Mouse (Mus musculus) G1E (cell line): ENCODE data around the gene Cnga1. TPM values are rescaled to one million over a fixed set of nuclear protein-coding genes. Genes with fewer than 3 reads are reported as not detected.
"Not testable (repeated sequence)": the region's sequence is repeated elsewhere in the genome, so short reads cannot be mapped to it uniquely, and the experiment has no call there.

Source experiments
- ATAC-seq: 2 replicates; pipeline ENCODE4 v1.8.0; 2016; ENCODE audit warnings: mild to moderate bottlenecking; ENCODE audit not compliant: insufficient number of reproducible peaks, poor library complexity, low FRiP score, severe bottlenecking; ENCODE audit errors: extremely low read depth
- DNase-seq: peaks from one replicate; pipeline ENCODE4 v3.0.0; 2012; ENCODE audit warnings: low spot score
- H3K27me3 ChIP-seq: 2 replicates; pipeline ENCODE4 v1.6.1; 2012; ENCODE audit warnings: mild to moderate bottlenecking, low read length, inconsistent platforms; ENCODE audit not compliant: insufficient read depth
- H3K36me3 ChIP-seq: replicated peaks from 2 replicates; pipeline ENCODE3; 2012; ENCODE audit warnings: mild to moderate bottlenecking, inconsistent platforms
- H3K4me1 ChIP-seq: 2 replicates; pipeline ENCODE4 v1.6.1; 2012; ENCODE audit warnings: low read depth, low read length, inconsistent platforms, mixed read lengths; ENCODE audit not compliant: insufficient read depth
- H3K4me3 ChIP-seq: 2 replicates; pipeline ENCODE4 v1.5.1; 2012; ENCODE audit warnings: low read depth, mild to moderate bottlenecking, inconsistent platforms, low read length, moderate library complexity, mixed read lengths
- H3K9me3 ChIP-seq: replicated peaks from 2 replicates; pipeline ENCODE4 v1.6.1; 2012; ENCODE audit warnings: inconsistent platforms
- CTCF ChIP-seq: IDR thresholded peaks from 2 replicates; pipeline ENCODE4 v1.5.1; 2012; ENCODE audit warnings: low read depth, low read length, inconsistent platforms, mixed read lengths
- GATA1 ChIP-seq: IDR thresholded peaks from 2 replicates; pipeline ENCODE4 v1.6.1; 2012; ENCODE audit warnings: borderline replicate concordance, low read length, inconsistent platforms, mixed read lengths
- GATA2 ChIP-seq: IDR thresholded peaks from 2 replicates; pipeline ENCODE4 v1.6.1; 2012; ENCODE audit warnings: low read depth, low read length, inconsistent platforms, borderline replicate concordance
- POLR2AphosphoS5 ChIP-seq: IDR thresholded peaks from 2 replicates; pipeline ENCODE4 v1.6.1; 2012; ENCODE audit warnings: low read depth, low read length, inconsistent platforms; ENCODE audit not compliant: insufficient replicate concordance
- TAL1 ChIP-seq: conservative IDR thresholded peaks from 2 replicates; pipeline ENCODE4 v1.6.1; 2012; ENCODE audit warnings: low read depth, low read length, inconsistent platforms, mixed read lengths
- polyA plus RNA-seq: library from polyadenylated mRNA; stranded (reverse); fragments of >175 nt; gene quantifications from 2 replicates; pipeline ENCODE4 v1.2.3, GENCODE M21; 2012
- total RNA-seq, 2 experiments: library from RNA; stranded (forward) in 1 of 2; stranded (reverse) in 1 of 2; fragments of 200-1000 nt in 1 of 2; fragments of >200 nt in 1 of 2; fragmentation: Nextera tagmentation in 1 of 2; gene quantifications; 2 replicates each; pipeline ENCODE4 v1.2.3; 2014 to 2017

Gene Cnga1
- total and polyA plus RNA-seq, 3 experiments = 0.27 to 4.9 TPM; not detected in 1

DNA sequence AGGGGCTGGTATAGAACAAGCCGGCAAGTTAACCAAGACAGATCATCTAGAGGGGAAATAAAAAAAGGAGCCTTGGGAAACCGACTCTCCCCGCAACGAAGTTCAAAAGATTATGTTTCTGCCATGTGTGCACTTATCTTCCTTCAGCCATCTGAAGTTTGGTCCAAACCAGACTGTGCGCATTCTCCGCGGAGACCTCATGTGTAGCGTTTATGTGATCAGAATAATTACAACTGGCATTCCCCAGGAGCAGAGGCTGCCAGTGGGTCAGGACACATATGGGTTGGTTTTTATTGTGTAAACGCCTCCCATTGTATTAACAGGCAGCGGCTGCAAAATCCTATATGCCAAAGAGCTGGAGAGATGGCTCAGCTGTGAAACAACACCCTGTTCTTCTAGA lies 64.5 kb downstream of the Cnga1 start:
- H3K4me1 ChIP-seq, H3K36me3 ChIP-seq, H3K9me3 ChIP-seq, ATAC-seq, DNase-seq, H3K27me3 ChIP-seq, H3K4me3 ChIP-seq: not testable (repeated sequence)

DNA sequence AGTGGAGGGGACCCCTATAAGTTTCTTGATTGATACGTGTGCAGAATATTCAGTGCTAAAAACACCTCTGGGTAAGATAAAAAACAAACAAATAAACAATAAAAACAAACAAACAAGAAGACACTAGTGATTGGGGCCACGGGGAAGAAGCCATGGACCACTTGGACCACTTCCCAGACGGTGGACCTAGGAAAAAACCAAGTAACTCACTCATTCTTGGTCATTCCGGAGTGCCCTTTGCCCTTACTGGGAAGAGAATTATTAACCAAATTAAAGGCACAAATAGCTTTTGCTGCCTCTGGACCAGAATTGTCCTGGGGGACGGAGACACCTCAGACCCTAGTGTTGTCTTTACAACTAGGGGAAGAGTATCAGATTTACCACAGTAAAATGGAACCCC lies 78.5 kb downstream of the Cnga1 start:
- TF ChIP-seq CTCF (no peak), POLR2AphosphoS5 (no peak), GATA1 (no peak), TAL1 (no peak), GATA2 (no peak)
- ATAC-seq (no peak), DNase-seq (no peak)
- H3K36me3 ChIP-seq = no peaks in the 10 kb centered on the region
- no peaks in the 10 kb centered on the region for H3K27me3 ChIP-seq
- peaks cover 6% of the 10 kb centered on the region for H3K4me1 ChIP-seq
- H3K9me3 ChIP-seq = peaks cover 30% of the 10 kb centered on the region
- no peak overlapping the region for H3K4me3 ChIP-seq

DNA sequence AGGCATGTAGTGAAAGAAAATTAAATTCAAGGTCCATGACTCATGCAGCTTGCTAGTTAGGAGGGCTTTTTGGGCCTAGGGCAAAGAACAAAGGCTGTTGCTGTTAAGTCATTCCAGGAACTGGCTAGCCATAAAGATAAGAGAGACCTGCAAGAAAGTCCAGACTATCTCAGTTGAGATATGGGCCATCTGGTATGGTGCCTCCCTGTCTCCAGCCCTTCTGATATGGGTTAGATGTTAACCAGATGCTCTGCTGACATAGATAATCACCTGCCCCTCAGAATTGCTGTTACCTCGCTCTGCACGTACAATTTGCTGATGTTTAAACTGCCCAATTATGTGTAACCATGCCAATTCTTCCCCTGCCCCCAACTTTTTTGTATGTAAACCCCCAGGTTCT lies 80.9 kb downstream of the Cnga1 start:
- DNase-seq, ATAC-seq: not testable (repeated sequence)

DNA sequence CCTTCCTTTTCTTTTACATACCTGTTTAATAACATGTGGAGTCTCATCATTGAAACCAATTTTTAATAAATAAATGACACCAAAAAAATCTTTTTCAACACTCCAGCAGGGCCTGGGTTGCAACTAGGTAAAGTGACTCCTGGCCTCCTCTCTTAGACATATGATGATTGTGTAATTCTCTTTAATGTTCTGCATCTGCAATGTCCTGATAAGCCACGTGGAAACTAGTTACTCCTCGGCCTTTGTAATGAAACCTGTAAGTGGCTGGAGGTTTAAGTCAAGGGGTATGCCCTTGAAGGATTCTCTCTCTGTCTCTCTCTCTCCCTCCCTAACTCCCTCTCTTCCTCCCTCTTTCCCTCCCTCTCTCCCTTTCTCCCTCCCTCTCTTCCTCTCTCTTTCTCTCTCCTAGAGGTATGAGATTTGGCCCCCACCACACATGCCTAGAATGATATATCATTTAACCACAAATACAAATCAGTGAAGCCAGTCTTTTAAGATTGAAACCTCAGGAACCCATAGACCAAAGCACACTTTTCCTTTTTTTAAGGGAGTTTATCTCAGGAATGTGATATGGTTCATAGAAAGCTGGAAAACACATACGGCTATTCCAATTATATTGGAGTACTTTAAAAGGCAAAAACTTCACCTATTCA lies 83.0 kb downstream of the Cnga1 start:
- Histone ChIP-seq H3K4me3 (no peak overlapping the region), H3K27me3 (no peaks in the 10 kb centered on the region), H3K36me3 (peaks cover under 1% of the 10 kb centered on the region), H3K9me3 (peaks cover 10% of the 10 kb centered on the region), H3K4me1 (peaks cover 20% of the 10 kb centered on the region)
- DNase-seq = no peak
- no peak for ATAC-seq
- no peak for TF ChIP-seq GATA2
- TF ChIP-seq CTCF = no peak
- TF ChIP-seq TAL1 = no peak
- TF ChIP-seq GATA1 = no peak
- no peak for TF ChIP-seq POLR2AphosphoS5

More for the DNA sequence above, 80.9 kb downstream of the Cnga1 start:
- H3K27me3 ChIP-seq, H3K4me3 ChIP-seq, H3K36me3 ChIP-seq: not testable (repeated sequence)
- peaks cover 18% of the 10 kb centered on the region for H3K4me1 ChIP-seq
- H3K9me3 ChIP-seq = peaks cover 16% of the 10 kb centered on the region

DNA sequence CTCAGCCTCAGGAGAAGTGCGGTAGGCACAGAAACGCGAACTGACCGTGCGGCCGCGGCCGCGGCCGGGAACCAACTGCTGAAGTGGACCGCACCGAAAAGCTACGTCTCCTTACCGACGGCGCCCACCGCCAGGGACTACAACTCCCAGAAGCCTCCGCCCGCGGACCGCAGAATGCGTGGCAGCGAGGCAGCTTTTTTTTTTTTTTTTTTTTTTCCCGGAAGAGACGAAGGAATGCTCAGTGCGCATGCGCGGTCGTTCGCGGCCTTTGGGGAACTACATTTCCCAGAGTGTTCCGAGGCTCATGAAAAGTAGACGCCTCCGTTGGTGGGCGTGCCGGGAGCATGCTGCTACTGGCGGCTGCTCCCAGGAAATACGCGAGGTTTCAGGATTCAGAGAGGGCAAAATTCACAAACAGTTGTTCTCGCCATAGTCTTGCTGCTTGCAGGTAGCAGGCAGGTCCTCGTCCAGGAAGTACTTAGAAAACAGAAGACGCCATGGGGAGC lies 84.5 kb downstream of the Cnga1 start, which contains the start of gene Nfxl1:
Gene Nfxl1 (minus strand): TSS at position 141 of the 506 bp plus-strand sequence.
- peak; percentile 69 for DNase-seq
- Histone ChIP-seq H3K27me3 (no peaks in the 10 kb centered on the region), H3K4me3 (peak within 1 kb of the TSS; percentile 93), H3K9me3 (peaks cover 8% of the 10 kb centered on the region), H3K36me3 (peaks cover 11% of the 10 kb centered on the region), H3K4me1 (peaks cover 20% of the 10 kb centered on the region)
- ATAC-seq = peak; percentile 94
- TF ChIP-seq TAL1 (no peak), GATA2 (no peak), GATA1 (no peak), CTCF (no peak), POLR2AphosphoS5 (no peak)

DNA sequence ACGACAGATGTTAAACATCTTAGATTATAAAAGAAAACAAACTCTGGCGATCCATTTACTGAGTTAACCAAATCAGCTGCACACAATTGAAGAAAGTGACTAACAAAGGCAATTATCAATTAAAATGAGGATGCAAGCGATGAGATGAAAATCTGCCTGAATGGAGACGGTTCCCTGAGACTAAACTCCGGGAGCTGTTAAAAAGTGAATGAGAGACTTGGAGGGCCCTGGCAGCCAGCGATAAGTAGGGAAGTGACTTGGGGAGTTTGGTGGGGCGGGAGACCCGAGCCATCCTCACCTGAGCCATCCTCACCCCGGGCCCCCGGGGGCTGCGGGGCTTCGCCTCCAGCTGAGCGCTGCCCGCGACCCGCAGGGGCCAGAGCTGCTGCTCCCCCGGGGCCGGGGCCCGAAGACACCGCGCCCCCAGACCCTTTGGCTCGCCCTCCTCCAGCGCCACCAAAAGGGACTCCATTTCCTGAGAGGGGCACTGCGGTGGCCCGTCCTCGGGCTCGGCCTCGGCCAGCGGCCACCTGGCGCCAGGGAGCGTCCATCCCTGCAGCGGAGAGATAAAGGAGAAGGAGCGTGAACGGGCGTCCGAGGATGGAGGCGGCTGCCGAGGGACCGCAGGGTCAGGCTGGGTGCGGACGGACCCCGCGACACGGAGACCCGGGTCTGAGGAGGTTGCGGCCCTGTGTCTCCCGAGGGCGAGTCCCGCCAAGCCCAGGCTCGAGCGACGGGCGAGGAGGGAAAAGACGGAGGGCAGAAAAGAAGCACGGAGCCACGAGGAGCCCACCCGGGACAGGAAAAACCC lies 85.2 kb downstream of the Cnga1 start:
- ATAC-seq (no peak), DNase-seq (peak; percentile 22)
- peak overlapping the region; percentile 93 for H3K4me3 ChIP-seq
- no peaks in the 10 kb centered on the region for H3K27me3 ChIP-seq
- H3K36me3 ChIP-seq = peaks cover 15% of the 10 kb centered on the region
- TF ChIP-seq CTCF = no peak
- no peak; the same call in 1 of the 2 replicates for TF ChIP-seq TAL1
- no peak for TF ChIP-seq GATA1
- TF ChIP-seq GATA2 = no peak
- TF ChIP-seq POLR2AphosphoS5 = no peak
- peaks cover 5% of the 10 kb centered on the region for H3K9me3 ChIP-seq
- peaks cover 20% of the 10 kb centered on the region for H3K4me1 ChIP-seq
